Mouse (Mus musculus) megakaryocyte-erythroid progenitor cell, adult 5-6 weeks (primary cell): ENCODE measurements around the gene Fam20a. TPM values are rescaled to one million over a fixed set of nuclear protein-coding genes. Genes with fewer than 3 reads are reported as not detected.

Experiments used
- ATAC-seq: replicated peaks from 2 replicates; pipeline ENCODE4 v1.8.0; 2016; ENCODE audit warnings: mild to moderate bottlenecking, inconsistent platforms; ENCODE audit not compliant: severe bottlenecking, poor library complexity, low FRiP score, low TSS enrichment
- total RNA-seq, 2 experiments: library from RNA; stranded (forward) in 1 of 2; stranded (reverse) in 1 of 2; fragments of 200-1000, 215-1000 nt in 1 of 2; fragments of >200 nt in 1 of 2; fragmentation: Nextera tagmentation in 1 of 2; gene quantifications; 2 replicates each; pipeline ENCODE4 v1.2.3; 2014 to 2017

The Fam20a gene
- total RNA-seq, 2 experiments from 2014 or later, result 0.70 TPM; not detected in 1

GRCm38 (mm10) chr11:109717966-109718895 is 3.8 kb downstream of the Fam20a start:
- ATAC-seq, result no peak

- ATAC-seq, result no peak
Measured at GRCm38 (mm10) chr11:109717448-109717847, 4.6 kb downstream of the Fam20a start.

- ATAC-seq, result no peak
Measured at GRCm38 (mm10) chr11:109716981-109717380, 5.1 kb downstream of the Fam20a start.

- no peak for ATAC-seq
Measured at GRCm38 (mm10) chr11:109715311-109715781, 6.7 kb downstream of the Fam20a start.

- ATAC-seq, result no peak
Measured at GRCm38 (mm10) chr11:109714341-109715247, 7.5 kb downstream of the Fam20a start.

GRCm38 (mm10) chr11:109709501-109709900 is 12.6 kb downstream of the Fam20a start:
- no peak for ATAC-seq

GRCm38 (mm10) chr11:109708786-109709185 is 13.3 kb downstream of the Fam20a start:
- ATAC-seq, result no peak

GRCm38 (mm10) chr11:109707442-109707841 is 14.6 kb downstream of the Fam20a start:
- ATAC-seq, result no peak

GRCm38 (mm10) chr11:109706586-109706985 is 15.5 kb downstream of the Fam20a start:
- no peak for ATAC-seq

GRCm38 (mm10) chr11:109706055-109706412 is 16.0 kb downstream of the Fam20a start:
- no peak for ATAC-seq

- no peak for ATAC-seq
Measured at GRCm38 (mm10) chr11:109705336-109706054, 16.6 kb downstream of the Fam20a start.

- ATAC-seq, result no peak
Measured at GRCm38 (mm10) chr11:109704311-109705205, 17.5 kb downstream of the Fam20a start.

GRCm38 (mm10) chr11:109703845-109704244 is 18.2 kb downstream of the Fam20a start:
- ATAC-seq, result no peak

GRCm38 (mm10) chr11:109702031-109702815 is 19.9 kb downstream of the Fam20a start:
- no peak for ATAC-seq

GRCm38 (mm10) chr11:109700761-109701160 is 21.3 kb downstream of the Fam20a start:
- ATAC-seq, result no peak

GRCm38 (mm10) chr11:109699784-109700183 is 22.3 kb downstream of the Fam20a start:
- ATAC-seq, result no peak

GRCm38 (mm10) chr11:109698740-109699139 is 23.3 kb downstream of the Fam20a start:
- ATAC-seq, result no peak
